Mouse (Mus musculus): ENCODE measurements at regions not wholly inside any gene's neighbourhood (a gene's known extent, or its start where the extent isn't known, plus 50 kb on each side); places are given as distances from the start of the nearest gene placed in this dataset.
A peak's percentile ranks its signal among the peaks of the same experiment; 100 is the strongest.

GRCm38 (mm10) chr11:22592706-22593105 lies 80.8 kb downstream of the Tmem17 start:
- TF ChIP-seq MAFK (IDR thresholded peaks at IDR 0.05; ENCODE audit: insufficient read depth, low read depth, low read length) (no peak), ZNF384 (IDR thresholded peaks at IDR 0.05; ENCODE audit: low read depth, low read length) (no peak), HCFC1 (IDR thresholded peaks at IDR 0.05; ENCODE audit: borderline replicate concordance, insufficient read depth, low read length) (no peak), CHD2 (IDR thresholded peaks at IDR 0.05; ENCODE audit: low read depth, low read length) (no peak)
- H3K36me3 ChIP-seq (ENCODE audit: control insufficient read depth, insufficient read depth, low read length, poor library complexity, severe bottlenecking) = 0 out of 2 replicates have a peak, but pooled peaks cover 2% of the 10 kb centered on the region

GRCm38 (mm10) chr11:22596076-22596804 lies 84.4 kb downstream of the Tmem17 start:
- Histone ChIP-seq H3K36me3 (ENCODE audit: control insufficient read depth, insufficient read depth, low read length, poor library complexity, severe bottlenecking) (0 out of 2 replicates have a peak, but pooled peaks cover 2% of the 10 kb centered on the region), H3K27ac (ENCODE audit: insufficient read depth, low read depth, low read length, poor library complexity, severe bottlenecking) (peak overlapping the region; percentile 71), H3K9me3 (ENCODE audit: control insufficient read depth, insufficient read depth, low read depth, low read length) (no peaks in the 10 kb centered on the region), H3K9ac (ENCODE audit: insufficient read depth, low read depth, low read length, poor library complexity, severe bottlenecking) (no peak overlapping the region), H3K4me3 (ENCODE audit: insufficient read depth in 1 of 2, low read depth in 1 of 2, low read length in 2 of 2, poor library complexity in 1 of 2, severe bottlenecking in 1 of 2) (no peak overlapping the region), H3K4me1 (ENCODE audit: control insufficient read depth in 2 of 2, insufficient read depth in 2 of 2, low read length in 2 of 2, poor library complexity in 1 of 2) (peaks cover 0 to 4% of the 10 kb centered on the region in 2 experiments; a peak in 1 of 4 replicates)
- in situ Hi-C loops (cut with MboI; ENCODE audit: low sequenced_read_pairs in 2 of 2, unreplicated experiment in 2 of 2) = no loop called here
- no peak for TF ChIP-seq ZC3H11A (IDR thresholded peaks at IDR 0.05; ENCODE audit: borderline replicate concordance, low read depth, low read length)
- no peak for TF ChIP-seq HCFC1 (IDR thresholded peaks at IDR 0.05; ENCODE audit: borderline replicate concordance, insufficient read depth, low read length)
- no peak for TF ChIP-seq ZNF384 (IDR thresholded peaks at IDR 0.05; ENCODE audit: low read depth, low read length)
- TF ChIP-seq CHD2 (IDR thresholded peaks at IDR 0.05; ENCODE audit: low read depth, low read length) = no peak
- TF ChIP-seq MAFK (IDR thresholded peaks at IDR 0.05; ENCODE audit: insufficient read depth, low read depth, low read length) = no peak
- no peak for DNase-seq (ENCODE audit: low read depth, low spot score)

More at GRCm38 (mm10) chr11:22592706-22593105, 80.8 kb downstream of the Tmem17 start:
- H3K27ac ChIP-seq (ENCODE audit: insufficient read depth, low read depth, low read length, poor library complexity, severe bottlenecking) = no peak overlapping the region; the same call in 1 of the 2 replicates
- no peak overlapping the region for H3K4me3 ChIP-seq (ENCODE audit: insufficient read depth in 1 of 2, low read depth in 1 of 2, low read length in 2 of 2, poor library complexity in 1 of 2, severe bottlenecking in 1 of 2)
- DNase-seq (ENCODE audit: low read depth, low spot score) = no peak
- in situ Hi-C loops (cut with MboI; ENCODE audit: low sequenced_read_pairs in 2 of 2, unreplicated experiment in 2 of 2) = no loop called here
- H3K9me3 ChIP-seq (ENCODE audit: control insufficient read depth, insufficient read depth, low read depth, low read length) = no peaks in the 10 kb centered on the region
- no peak overlapping the region for H3K9ac ChIP-seq (ENCODE audit: insufficient read depth, low read depth, low read length, poor library complexity, severe bottlenecking)
- peaks cover 0 to 16% of the 10 kb centered on the region in 2 experiments; a peak in 3 of 4 replicates for H3K4me1 ChIP-seq (ENCODE audit: control insufficient read depth in 2 of 2, insufficient read depth in 2 of 2, low read length in 2 of 2, poor library complexity in 1 of 2)

- peaks cover 0 to 7% of the 10 kb centered on the region in 2 experiments; a peak in 2 of 4 replicates for H3K4me1 ChIP-seq (ENCODE audit: control insufficient read depth in 2 of 2, insufficient read depth in 2 of 2, low read length in 2 of 2, poor library complexity in 1 of 2)
- TF ChIP-seq ZNF384 (IDR thresholded peaks at IDR 0.05; ENCODE audit: low read depth, low read length) (no peak), CHD2 (IDR thresholded peaks at IDR 0.05; ENCODE audit: low read depth, low read length) (no peak), MAFK (IDR thresholded peaks at IDR 0.05; ENCODE audit: insufficient read depth, low read depth, low read length) (no peak), ZC3H11A (IDR thresholded peaks at IDR 0.05; ENCODE audit: borderline replicate concordance, low read depth, low read length) (no peak)
- no peak overlapping the region for H3K4me3 ChIP-seq (ENCODE audit: insufficient read depth in 1 of 2, low read depth in 1 of 2, low read length in 2 of 2, poor library complexity in 1 of 2, severe bottlenecking in 1 of 2)
- H3K9ac ChIP-seq (ENCODE audit: insufficient read depth, low read depth, low read length, poor library complexity, severe bottlenecking) = no peak overlapping the region
- no peaks in the 10 kb centered on the region for H3K9me3 ChIP-seq (ENCODE audit: control insufficient read depth, insufficient read depth, low read depth, low read length)
- in situ Hi-C loops (cut with MboI; ENCODE audit: low sequenced_read_pairs in 2 of 2, unreplicated experiment in 2 of 2) = no loop called here
- H3K36me3 ChIP-seq (ENCODE audit: control insufficient read depth, insufficient read depth, low read length, poor library complexity, severe bottlenecking) = peaks cover 4% of the 10 kb centered on the region; the same call in 1 of the 2 replicates
- peak overlapping the region; percentile 71 for H3K27ac ChIP-seq (ENCODE audit: insufficient read depth, low read depth, low read length, poor library complexity, severe bottlenecking)
- no peak for DNase-seq (ENCODE audit: low read depth, low spot score)
Measured at GRCm38 (mm10) chr11:22596805-22597149, 84.9 kb downstream of the Tmem17 start.

GRCm38 (mm10) chr11:22600370-22600769 lies 88.5 kb downstream of the Tmem17 start:
- DNase-seq (ENCODE audit: low read depth, low spot score) = no peak
- Histone ChIP-seq H3K4me1 (ENCODE audit: control insufficient read depth in 2 of 2, insufficient read depth in 2 of 2, low read length in 2 of 2, poor library complexity in 1 of 2) (peaks cover 3 to 13% of the 10 kb centered on the region in 2 experiments), H3K36me3 (ENCODE audit: control insufficient read depth, insufficient read depth, low read length, poor library complexity, severe bottlenecking) (peaks cover 4% of the 10 kb centered on the region; the same call in 1 of the 2 replicates), H3K9ac (ENCODE audit: insufficient read depth, low read depth, low read length, poor library complexity, severe bottlenecking) (no peak overlapping the region), H3K4me3 (ENCODE audit: insufficient read depth in 1 of 2, low read depth in 1 of 2, low read length in 2 of 2, poor library complexity in 1 of 2, severe bottlenecking in 1 of 2) (no peak overlapping the region), H3K9me3 (ENCODE audit: control insufficient read depth, insufficient read depth, low read depth, low read length) (no peaks in the 10 kb centered on the region), H3K27ac (ENCODE audit: insufficient read depth, low read depth, low read length, poor library complexity, severe bottlenecking) (peak overlapping the region; percentile 70; the same call in 1 of the 2 replicates)
- in situ Hi-C loops (cut with MboI; ENCODE audit: low sequenced_read_pairs in 2 of 2, unreplicated experiment in 2 of 2) = no loop called here
- TF ChIP-seq CHD2 (IDR thresholded peaks at IDR 0.05; ENCODE audit: low read depth, low read length) = no peak
- TF ChIP-seq MAFK (IDR thresholded peaks at IDR 0.05; ENCODE audit: insufficient read depth, low read depth, low read length) = no peak
- no peak for TF ChIP-seq ZC3H11A (IDR thresholded peaks at IDR 0.05; ENCODE audit: borderline replicate concordance, low read depth, low read length)
- no peak for TF ChIP-seq ZNF384 (IDR thresholded peaks at IDR 0.05; ENCODE audit: low read depth, low read length)

All from ES-E14 (cell line).